1 mouse cellular context compared by ENCODE assay signal in the genomic region with DNA sequence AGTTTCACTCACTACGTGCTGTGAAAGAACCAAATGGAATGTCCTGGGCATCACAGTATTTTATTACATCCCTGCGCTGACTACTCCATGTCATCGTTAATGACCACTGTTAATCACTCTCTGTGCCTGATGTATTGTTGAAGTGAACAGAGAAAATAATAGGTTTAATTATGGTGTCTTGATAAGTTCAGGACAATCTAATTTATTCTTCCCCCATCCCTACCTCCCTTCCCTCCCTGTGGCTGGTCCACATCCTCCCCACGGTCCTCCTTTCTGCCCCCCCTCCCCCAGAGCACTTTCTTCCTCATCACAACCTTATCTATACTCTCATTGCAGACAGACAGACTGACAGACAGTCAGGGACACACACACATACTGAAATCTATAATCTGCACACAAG.
TF ChIP-seq lines count a peak whose summit lies in the region.

No protein-coding gene starts in this region.

TF ChIP-seq in MEL, 35 proteins besides CTCF, POLR2A, EP300 and RAD21:
- TF ChIP-seq GATA1 (IDR thresholded peaks at IDR 0.05; ENCODE audit: low read depth, low read length): peak; percentile 42; the same call in 1 of the 2 replicates
- no peak for TF ChIP-seq MYC (IDR thresholded peaks at IDR 0.05; ENCODE audit: low read depth, low read length)
- no peak for TF ChIP-seq ETS1 (IDR thresholded peaks at IDR 0.05; ENCODE audit: low read depth, low read length)
- no peak for TF ChIP-seq ELF1 (IDR thresholded peaks at IDR 0.05; ENCODE audit: low read depth, low read length)
- no peak for TF ChIP-seq MAFK (IDR thresholded peaks at IDR 0.05; ENCODE audit: borderline replicate concordance, low read depth, low read length)
